Mouse (Mus musculus): ENCODE data around the gene Scyl2. TPM values are rescaled to one million over a fixed set of nuclear protein-coding genes. Genes with fewer than 3 reads are reported as not detected.
"Not testable (repeated sequence)": the region's sequence is repeated elsewhere in the genome, so short reads cannot be mapped to it uniquely, and the experiment has no call there.

Gene Scyl2
- total RNA-seq, 2 experiments from 2014 or later, result 8.0 to 8.6 TPM

- ATAC-seq (replicated peaks; ENCODE audit: low FRiP score, poor library complexity, severe bottlenecking), result no peak
These were observed 4.4 kb downstream of the Scyl2 start for GRCm38 (mm10) chr10:89681706-89682105.

GRCm38 (mm10) chr10:89680517-89680916 lies 5.6 kb downstream of the Scyl2 start:
- no peak for ATAC-seq (replicated peaks; ENCODE audit: low FRiP score, poor library complexity, severe bottlenecking)

- no peak for ATAC-seq (replicated peaks; ENCODE audit: low FRiP score, poor library complexity, severe bottlenecking)
These were observed 6.6 kb downstream of the Scyl2 start for GRCm38 (mm10) chr10:89679448-89679847.

- ATAC-seq (replicated peaks; ENCODE audit: low FRiP score, poor library complexity, severe bottlenecking), result no peak
These were observed 8.0 kb downstream of the Scyl2 start for GRCm38 (mm10) chr10:89678054-89678453.

GRCm38 (mm10) chr10:89676609-89677008 lies 9.5 kb downstream of the Scyl2 start:
- no peak for ATAC-seq (replicated peaks; ENCODE audit: low FRiP score, poor library complexity, severe bottlenecking)

GRCm38 (mm10) chr10:89670371-89670770 lies 15.7 kb downstream of the Scyl2 start:
- not testable (repeated sequence) for ATAC-seq (replicated peaks; ENCODE audit: low FRiP score, poor library complexity, severe bottlenecking)

GRCm38 (mm10) chr10:89667571-89667970 lies 18.5 kb downstream of the Scyl2 start:
- no peak for ATAC-seq (replicated peaks; ENCODE audit: low FRiP score, poor library complexity, severe bottlenecking)

- ATAC-seq (replicated peaks; ENCODE audit: low FRiP score, poor library complexity, severe bottlenecking), result no peak
These were observed 20.4 kb downstream of the Scyl2 start for GRCm38 (mm10) chr10:89665679-89666078.

GRCm38 (mm10) chr10:89664977-89665645 lies 21.0 kb downstream of the Scyl2 start:
- no peak for ATAC-seq (replicated peaks; ENCODE audit: low FRiP score, poor library complexity, severe bottlenecking)

GRCm38 (mm10) chr10:89656366-89656765 lies 29.7 kb downstream of the Scyl2 start:
- no peak for ATAC-seq (replicated peaks; ENCODE audit: low FRiP score, poor library complexity, severe bottlenecking)

GRCm38 (mm10) chr10:89652912-89653311 lies 33.2 kb downstream of the Scyl2 start:
- no peak for ATAC-seq (replicated peaks; ENCODE audit: low FRiP score, poor library complexity, severe bottlenecking)

GRCm38 (mm10) chr10:89651691-89652090 lies 34.4 kb downstream of the Scyl2 start:
- ATAC-seq (replicated peaks; ENCODE audit: low FRiP score, poor library complexity, severe bottlenecking), result no peak

- ATAC-seq (replicated peaks; ENCODE audit: low FRiP score, poor library complexity, severe bottlenecking), result no peak
These were observed 39.2 kb downstream of the Scyl2 start for GRCm38 (mm10) chr10:89646918-89647317.

- no peak for ATAC-seq (replicated peaks; ENCODE audit: low FRiP score, poor library complexity, severe bottlenecking)
These were observed 49.1 kb downstream of the Scyl2 start for GRCm38 (mm10) chr10:89637001-89637400.

GRCm38 (mm10) chr10:89635018-89635417 lies 51.1 kb downstream of the Scyl2 start:
- ATAC-seq (replicated peaks; ENCODE audit: low FRiP score, poor library complexity, severe bottlenecking), result no peak

GRCm38 (mm10) chr10:89633736-89634426 lies 52.2 kb downstream of the Scyl2 start:
- ATAC-seq (replicated peaks; ENCODE audit: low FRiP score, poor library complexity, severe bottlenecking), result no peak

- ATAC-seq (replicated peaks; ENCODE audit: low FRiP score, poor library complexity, severe bottlenecking), result no peak
These were observed 53.0 kb downstream of the Scyl2 start for GRCm38 (mm10) chr10:89633121-89633520.

GRCm38 (mm10) chr10:89631831-89632230 lies 54.3 kb downstream of the Scyl2 start:
- no peak for ATAC-seq (replicated peaks; ENCODE audit: low FRiP score, poor library complexity, severe bottlenecking)

- ATAC-seq (replicated peaks; ENCODE audit: low FRiP score, poor library complexity, severe bottlenecking), result no peak
These were observed 55.5 kb downstream of the Scyl2 start for GRCm38 (mm10) chr10:89630564-89630963.

GRCm38 (mm10) chr10:89630052-89630451 lies 56.0 kb downstream of the Scyl2 start:
- peak; percentile 58; the same call in 1 of the 2 replicates for ATAC-seq (replicated peaks; ENCODE audit: low FRiP score, poor library complexity, severe bottlenecking)

GRCm38 (mm10) chr10:89626714-89627113 lies 59.4 kb downstream of the Scyl2 start:
- ATAC-seq (replicated peaks; ENCODE audit: low FRiP score, poor library complexity, severe bottlenecking), result no peak
